Mouse (Mus musculus) lung, postnatal 14 days (tissue): ENCODE measurements around the gene Gm17720.

Experiments used
- DNase-seq: peaks from one replicate; pipeline ENCODE4 v3.0.0; 2021

Gm17720 gene

DNA sequence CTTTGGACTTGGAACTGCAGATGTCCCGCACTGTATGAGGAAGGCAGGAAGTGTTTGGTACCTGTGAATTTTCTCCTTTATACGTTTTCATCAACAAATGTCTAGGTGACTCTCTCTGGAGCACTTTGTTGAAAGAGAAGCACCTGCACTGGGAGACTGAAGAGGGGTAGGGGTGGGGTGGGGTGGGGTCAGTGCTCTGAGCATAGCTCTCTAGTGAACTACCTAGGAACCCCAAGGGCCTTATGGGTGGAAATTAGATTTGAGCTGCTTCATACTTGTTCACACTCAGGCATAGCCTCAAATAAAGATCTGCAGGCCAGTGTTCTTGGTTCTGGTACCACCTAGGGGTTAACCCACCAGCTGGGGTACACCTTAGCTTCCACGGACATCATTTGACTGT, at the start of gene Gm17720:
Gene Gm17720 (minus strand): TSS at position 101 of the 400 bp plus-strand sequence.
- DNase-seq: no peak

DNA sequence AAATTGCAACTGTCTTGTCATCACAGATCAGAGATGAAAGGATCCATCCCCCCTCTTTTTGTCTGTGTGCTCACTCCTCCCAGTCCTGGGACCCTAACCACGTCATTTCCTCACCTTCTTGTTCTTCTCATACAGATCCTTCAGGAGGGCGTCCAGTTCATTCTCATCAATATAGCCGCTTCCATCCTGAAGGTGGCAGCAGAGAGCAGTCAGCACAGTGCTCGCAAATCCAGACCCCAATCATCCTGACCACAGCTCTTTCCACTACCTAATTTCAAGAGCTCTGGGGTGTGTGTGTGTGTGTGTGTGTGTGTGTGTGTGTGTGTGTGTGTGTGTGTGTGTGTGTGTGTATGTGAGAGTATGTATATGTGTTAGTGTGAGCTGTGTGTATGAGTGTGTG, 43.0 kb upstream of the Gm17720 start:
- peak; percentile 60 for DNase-seq

DNA sequence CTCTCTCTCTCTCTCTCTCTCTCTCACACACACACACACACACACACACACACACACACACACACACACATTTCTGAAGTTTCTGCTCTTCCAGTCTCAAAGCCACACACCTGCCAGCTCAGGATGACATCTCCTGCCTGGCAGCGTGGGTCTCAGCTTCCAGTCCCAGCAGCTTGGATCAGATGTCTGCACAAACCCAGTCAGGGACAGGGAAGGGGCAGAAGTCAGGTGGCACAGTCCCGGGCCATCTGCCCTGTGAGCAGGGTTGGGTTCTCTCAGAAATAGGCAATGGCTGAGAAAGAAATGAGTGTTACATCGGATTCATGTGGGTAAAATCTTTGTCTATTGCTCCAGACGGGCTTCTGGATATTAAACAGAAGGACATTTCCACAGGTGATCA, 38.2 kb upstream of the Gm17720 start:
- no peak for DNase-seq

DNA sequence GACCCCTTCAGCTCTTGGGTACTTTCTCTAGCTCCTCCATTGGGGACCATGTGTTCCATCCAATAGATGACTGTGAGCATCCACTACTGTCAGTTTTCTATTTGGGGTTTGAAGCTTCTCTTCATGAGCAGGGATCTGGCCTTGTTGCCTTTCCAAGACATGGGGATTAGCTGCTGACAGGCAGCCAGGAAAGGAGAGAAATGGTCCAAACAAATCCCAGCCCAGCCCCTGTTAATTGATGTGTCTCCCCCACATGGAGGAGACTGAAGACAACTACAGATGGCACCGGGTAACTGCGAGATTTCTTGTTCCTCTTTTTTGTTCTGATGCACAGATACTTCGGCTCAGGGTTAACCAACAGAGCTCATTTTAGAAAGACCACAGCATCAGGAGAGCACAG, 37.6 kb upstream of the Gm17720 start:
- no peak for DNase-seq

DNA sequence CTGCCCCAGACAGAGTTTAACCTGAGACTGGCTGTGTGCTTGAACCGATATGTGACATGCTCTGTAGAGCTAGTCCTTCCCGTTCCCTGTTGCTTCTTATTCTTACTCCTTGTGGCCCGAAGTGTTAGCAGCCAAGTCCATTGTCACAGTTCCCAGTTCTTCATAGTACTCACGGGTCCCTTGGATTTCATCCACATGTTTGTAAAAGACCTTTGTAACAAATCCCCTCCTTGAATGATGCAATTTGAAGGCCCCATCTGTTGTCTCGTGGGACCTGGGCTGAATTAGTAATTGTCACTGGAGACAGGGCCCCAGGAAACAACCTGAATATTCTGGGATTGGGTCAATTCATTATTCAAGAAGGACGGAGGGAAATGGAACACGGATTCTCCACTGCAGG, 33.0 kb upstream of the Gm17720 start:
- no peak for DNase-seq

- no peak for DNase-seq
Observed at GRCm38 (mm10) chr8:110134236-110134635, 31.7 kb upstream of the Gm17720 start.

DNA sequence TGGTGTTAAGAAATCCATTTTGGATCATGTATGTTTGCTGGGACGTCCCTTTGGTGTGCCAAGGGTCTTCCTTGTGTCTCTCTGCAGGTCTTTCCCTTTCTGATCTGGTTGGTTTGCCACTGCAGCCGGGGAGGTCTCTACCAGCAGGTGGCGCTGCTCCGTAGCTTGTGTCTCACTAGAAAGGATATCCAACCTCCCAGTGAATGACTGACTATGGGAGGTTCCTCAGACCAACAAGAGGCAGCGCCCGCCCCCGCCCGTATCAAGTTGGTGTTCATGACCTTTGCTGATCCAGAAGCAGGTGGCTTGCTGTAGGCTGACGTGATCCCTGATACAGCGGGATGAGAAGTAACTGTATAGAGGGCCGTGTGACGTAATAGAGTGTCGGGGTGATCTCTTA, 28.0 kb upstream of the Gm17720 start:
- DNase-seq: peak; percentile 79

- DNase-seq: peak; percentile 7
Observed at GRCm38 (mm10) chr8:110119715-110120114, 17.2 kb upstream of the Gm17720 start.

GRCm38 (mm10) chr8:110101676-110102075, 877 bp downstream of the Gm17720 start:
- no peak for DNase-seq

DNA sequence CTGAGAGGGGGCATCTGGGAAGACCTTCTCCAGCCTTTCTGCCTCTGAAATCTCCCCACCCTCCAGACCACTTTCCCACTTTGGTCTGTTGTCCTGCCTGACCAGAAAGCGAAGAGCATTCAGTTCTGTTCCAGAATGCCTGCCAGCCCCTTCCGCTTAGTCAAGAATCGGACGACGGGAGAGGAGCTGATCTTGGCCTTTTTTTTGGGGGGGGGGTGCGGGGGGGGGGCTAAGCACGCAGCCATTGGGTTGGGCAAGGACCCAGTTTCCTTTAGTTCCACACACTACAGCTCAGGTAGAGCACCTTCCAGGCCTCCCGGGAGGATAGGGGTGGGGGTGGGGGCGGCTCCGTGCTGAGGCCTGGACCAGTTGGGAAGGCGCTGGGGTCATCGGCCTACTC, 1.6 kb downstream of the Gm17720 start, which contains the start of gene Gm21964:
Gene Gm21964 (plus strand): TSS at position 301 of the 400 bp plus-strand sequence.
- DNase-seq: no peak

- DNase-seq: peak; percentile 25
Observed at GRCm38 (mm10) chr8:110091869-110092268, 10.7 kb downstream of the Gm17720 start.

- no peak for DNase-seq
Observed at GRCm38 (mm10) chr8:110082416-110083105, 20.0 kb downstream of the Gm17720 start.

- peak; percentile 56 for DNase-seq
Observed at GRCm38 (mm10) chr8:110079282-110080221, 23.0 kb downstream of the Gm17720 start, which contains the start of gene Zfp612. Gene Zfp612 (plus strand): TSS chr8:110079746.

- no peak for DNase-seq
Observed at GRCm38 (mm10) chr8:110074496-110074895, 28.1 kb downstream of the Gm17720 start.

DNA sequence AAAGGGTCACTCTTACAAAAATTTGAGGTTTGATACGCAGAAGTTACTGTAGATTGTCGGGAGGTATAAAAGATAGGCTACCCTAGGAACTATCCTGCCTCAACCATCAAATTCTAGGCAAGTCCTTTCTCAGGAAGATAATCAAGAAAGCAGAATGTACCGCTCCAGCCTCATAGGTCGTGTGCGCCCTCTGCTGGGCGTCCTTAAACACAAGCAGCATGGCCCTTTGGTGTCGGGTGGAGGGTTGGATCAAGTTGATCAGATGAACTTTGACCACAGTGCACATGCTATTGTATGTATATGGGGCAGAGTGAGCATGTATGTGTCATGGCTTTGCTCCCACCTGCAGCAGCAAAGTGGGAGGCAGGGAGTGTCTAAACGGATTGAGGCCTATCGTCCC, 31.0 kb downstream of the Gm17720 start:
- DNase-seq: peak; percentile 71

DNA sequence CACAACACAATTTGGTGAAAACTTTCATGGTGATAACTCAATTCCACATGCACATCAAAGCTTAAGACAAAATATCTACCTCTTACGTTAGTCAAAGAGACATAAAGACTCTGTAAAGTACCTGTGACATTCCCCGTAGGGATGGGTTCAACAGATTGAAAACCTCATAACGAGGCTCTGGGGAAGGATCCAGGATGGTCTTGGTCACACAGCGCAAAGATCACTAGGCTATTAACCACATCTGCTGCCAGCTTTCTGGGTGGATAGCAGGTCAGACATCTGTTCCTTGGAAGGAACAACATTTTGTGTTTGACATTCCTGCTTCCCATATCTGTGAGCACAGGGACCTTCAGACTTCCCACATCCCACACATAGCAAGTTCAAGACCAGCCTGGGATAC, 32.8 kb downstream of the Gm17720 start:
- DNase-seq: no peak

DNA sequence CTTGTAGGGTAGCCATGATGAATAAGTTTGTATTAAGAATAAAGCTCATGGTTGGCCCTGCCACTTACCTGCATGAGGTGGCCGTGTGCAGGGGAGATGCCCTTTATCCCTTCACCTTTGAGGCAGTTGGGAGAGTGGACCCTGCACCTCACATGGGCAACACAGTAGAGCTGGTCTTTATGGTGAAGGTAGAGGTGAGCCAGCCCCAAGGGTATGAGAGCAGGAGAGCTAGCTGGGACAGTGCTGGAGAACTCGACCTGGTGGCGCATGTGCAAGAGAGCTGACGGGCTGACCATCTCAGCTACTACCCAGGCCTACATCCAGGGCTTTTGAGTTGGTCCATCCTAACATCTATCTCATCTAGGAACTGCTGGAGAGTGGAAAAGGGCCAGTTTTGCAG, 36.9 kb downstream of the Gm17720 start:
- no peak for DNase-seq

- DNase-seq: no peak
Observed at GRCm38 (mm10) chr8:110064606-110065365, 37.8 kb downstream of the Gm17720 start.

- DNase-seq: no peak
Observed at GRCm38 (mm10) chr8:110064161-110064560, 38.4 kb downstream of the Gm17720 start.

- DNase-seq: no peak
Observed at GRCm38 (mm10) chr8:110058207-110058606, 44.3 kb downstream of the Gm17720 start.

DNA sequence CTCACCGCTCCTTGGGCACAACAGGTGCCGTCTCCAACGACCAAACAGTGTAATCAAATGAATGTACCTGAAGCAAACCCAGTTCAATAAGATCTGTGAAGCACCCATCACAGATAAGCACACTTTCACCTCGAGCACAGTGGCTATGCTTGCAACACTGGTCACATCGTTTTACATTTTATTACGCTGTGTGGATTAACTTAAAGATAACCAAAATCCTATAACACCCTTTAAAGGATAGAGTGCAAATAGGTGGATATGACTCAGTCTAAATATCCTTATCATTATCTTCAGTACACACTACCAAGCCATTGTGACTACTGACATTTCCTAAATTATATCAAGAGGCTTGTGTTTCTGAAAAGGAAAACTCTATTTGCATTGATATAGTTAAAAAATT, 51.3 kb downstream of the Gm17720 start:
- DNase-seq: no peak

GRCm38 (mm10) chr8:110040509-110040908, 62.0 kb downstream of the Gm17720 start:
- no peak for DNase-seq

DNA sequence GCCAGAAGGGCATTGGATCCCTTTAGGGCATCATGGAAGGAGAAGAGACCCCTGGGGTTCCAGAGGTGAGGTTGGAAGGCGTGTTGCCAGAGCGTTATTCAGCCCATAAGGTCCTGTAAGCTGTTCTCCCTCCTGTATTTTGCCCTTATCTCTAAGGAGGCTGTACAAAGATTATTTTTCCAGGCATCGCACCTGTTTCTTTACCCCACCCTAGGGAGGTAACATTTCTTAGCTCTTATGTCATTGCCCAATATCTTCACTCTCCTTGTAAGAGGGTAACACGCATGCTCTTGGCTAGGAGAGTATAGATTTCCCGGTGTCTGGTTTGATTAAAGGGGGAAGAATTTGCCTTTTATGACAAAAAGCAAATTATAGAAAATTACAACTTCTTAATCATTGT, 62.9 kb downstream of the Gm17720 start, which contains the start of gene Chst4:
Gene Chst4 (minus strand): TSS at position 82 of the 400 bp plus-strand sequence.
- no peak for DNase-seq
